Mouse (Mus musculus) kidney, postnatal 14 days (tissue): Measurements from ENCODE around the gene Limk1.

Experiments
- DNase-seq: peaks from one replicate; pipeline ENCODE4 v3.0.0; 2022; ENCODE audit warnings: mixed read lengths

Gene Limk1

GRCm38 (mm10) chr5:134622069-134622468 lies 66.3 kb downstream of the Limk1 start:
- no peak for DNase-seq

- DNase-seq, result no peak
These were observed 67.2 kb downstream of the Limk1 start for GRCm38 (mm10) chr5:134621099-134621640.

DNA sequence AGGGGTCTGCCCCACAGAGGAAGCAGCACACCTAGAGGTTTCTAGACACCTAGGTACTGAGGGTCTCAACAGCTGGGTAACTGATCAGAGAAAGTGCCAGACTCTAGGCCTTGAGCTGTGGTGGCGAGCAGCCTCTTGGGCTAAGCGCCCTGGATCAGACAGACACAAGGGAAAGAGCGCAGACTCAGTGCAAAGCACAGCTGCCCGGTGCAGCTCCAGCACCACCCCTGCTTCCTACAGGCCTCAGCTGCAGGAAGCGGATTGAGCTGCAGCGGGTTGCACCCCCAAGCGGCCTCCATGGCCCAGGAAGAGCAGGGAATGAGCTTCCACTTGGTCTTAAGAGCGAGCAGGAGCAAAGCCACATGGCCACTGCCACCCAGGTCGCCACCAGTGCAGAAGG lies 67.9 kb downstream of the Limk1 start:
- no peak for DNase-seq

GRCm38 (mm10) chr5:134617071-134617470 lies 71.3 kb downstream of the Limk1 start:
- peak; percentile 71 for DNase-seq

DNA sequence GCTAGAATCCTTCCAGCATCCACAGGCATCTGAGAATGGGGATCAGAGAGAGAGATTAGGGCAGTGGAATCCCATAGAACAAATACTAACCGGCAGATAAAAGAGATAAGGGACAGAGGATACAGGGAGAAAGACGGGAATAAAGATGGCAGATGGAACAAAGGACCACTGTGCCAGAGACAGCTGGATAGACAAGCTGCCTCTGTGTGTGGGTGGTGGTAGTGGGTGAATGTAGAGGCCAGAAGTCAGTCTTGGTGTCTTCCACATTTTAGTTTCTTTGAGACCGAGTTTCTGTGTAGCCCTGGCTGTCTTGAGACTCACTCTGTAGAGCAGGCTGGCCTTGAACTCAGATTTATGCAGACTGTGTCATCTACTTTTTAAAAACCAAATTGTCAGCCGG lies 72.6 kb downstream of the Limk1 start:
- no peak for DNase-seq

DNA sequence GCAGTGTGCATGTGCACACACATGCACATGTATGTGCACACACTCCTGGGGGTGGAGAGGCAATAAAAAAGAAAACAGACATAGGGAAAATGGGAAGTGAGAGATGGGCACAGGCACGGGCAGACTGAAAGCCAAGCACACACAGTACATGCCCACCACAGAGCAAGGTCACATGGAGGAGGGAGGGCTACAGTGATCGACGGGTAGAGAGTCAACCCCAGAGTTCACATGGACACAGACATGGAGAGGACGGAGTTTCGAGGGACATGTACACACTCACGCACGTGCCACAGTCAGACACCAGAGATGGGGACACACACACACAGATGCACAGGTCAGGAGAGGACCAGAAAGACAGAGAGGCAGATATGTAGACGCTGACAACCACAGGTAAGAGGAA lies 73.0 kb downstream of the Limk1 start:
- DNase-seq, result no peak

- DNase-seq, result no peak
These were observed 73.6 kb downstream of the Limk1 start, which contains the start of gene Lat2 for GRCm38 (mm10) chr5:134614802-134615201. Gene Lat2, minus strand, starts transcription at chr5:134615025.

DNA sequence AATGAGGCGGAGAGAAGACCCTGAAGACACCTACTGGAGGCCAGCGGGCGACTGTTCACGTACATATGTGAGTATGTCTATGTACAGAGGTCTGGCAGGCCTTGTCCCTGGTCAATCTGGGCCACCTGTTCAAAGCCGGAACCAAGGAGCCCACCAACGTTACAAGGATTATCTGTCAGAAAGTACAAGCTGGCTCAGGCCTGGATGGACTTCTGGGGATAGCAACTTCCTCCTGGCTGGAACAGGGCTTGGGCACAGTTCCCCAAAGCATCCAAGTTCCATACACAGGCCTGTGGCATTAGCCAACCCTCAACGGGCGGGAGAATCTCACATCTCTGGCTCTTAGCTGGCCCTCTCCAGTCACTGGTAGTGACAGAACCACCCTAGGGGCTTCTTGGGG lies 74.1 kb downstream of the Limk1 start:
- no peak for DNase-seq

- DNase-seq, result no peak
These were observed 74.7 kb downstream of the Limk1 start for GRCm38 (mm10) chr5:134613727-134614126.

GRCm38 (mm10) chr5:134611810-134612521 lies 76.4 kb downstream of the Limk1 start:
- no peak for DNase-seq

- no peak for DNase-seq
These were observed 78.3 kb downstream of the Limk1 start for GRCm38 (mm10) chr5:134609916-134610643.

- no peak for DNase-seq
These were observed 81.3 kb downstream of the Limk1 start for GRCm38 (mm10) chr5:134607121-134607520.

DNA sequence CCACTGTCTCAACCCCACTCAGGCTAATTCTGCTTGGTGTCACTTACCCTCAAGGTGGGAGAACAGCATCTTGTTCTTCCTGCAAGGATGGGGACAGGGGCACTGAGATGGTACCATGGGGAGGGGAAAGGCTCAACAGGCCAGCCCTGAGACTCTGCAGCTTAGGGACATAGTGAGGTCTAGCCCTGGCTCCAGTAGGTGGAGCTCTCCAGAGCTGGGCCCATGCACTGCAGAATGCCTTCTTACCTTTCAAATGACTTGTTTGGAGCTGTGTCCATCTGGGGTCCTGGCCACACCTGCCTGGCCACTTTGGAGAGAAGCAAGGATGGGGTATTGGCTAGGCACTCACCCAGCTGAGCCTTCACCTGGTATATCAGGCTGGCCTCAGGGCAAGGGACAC lies 82.1 kb downstream of the Limk1 start:
- DNase-seq, result no peak
